Mouse (Mus musculus): ENCODE measurements around the gene Hydin.
"Not testable (repeated sequence)": the region's sequence is repeated elsewhere in the genome, so short reads cannot be mapped to it uniquely, and the experiment has no call there.

Gene Hydin

DNA sequence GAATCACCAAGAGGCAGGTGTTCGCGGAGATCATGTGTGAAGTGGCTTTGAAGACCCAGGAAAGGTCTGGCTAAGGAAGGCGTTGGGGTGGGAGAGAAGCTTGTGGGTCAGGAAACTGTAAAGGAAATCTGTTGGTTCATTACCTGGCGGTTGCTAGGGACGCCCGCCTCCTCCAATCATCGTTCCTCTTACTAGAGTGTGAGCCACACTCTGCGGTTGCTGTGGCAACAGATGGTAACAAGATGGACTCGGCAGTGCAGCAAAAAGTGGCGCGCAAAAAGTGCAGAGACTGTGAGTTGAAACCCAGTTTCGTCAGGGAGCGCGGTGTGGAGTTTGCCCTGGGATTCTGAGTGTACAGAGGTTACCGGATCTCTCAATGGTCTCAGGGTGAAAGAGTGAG lies at the start of gene Hydin:
Gene Hydin, plus strand, starts transcription at position 237 of the 400 bp plus-strand sequence.
- DNase-seq, result peak; percentile 89

DNA sequence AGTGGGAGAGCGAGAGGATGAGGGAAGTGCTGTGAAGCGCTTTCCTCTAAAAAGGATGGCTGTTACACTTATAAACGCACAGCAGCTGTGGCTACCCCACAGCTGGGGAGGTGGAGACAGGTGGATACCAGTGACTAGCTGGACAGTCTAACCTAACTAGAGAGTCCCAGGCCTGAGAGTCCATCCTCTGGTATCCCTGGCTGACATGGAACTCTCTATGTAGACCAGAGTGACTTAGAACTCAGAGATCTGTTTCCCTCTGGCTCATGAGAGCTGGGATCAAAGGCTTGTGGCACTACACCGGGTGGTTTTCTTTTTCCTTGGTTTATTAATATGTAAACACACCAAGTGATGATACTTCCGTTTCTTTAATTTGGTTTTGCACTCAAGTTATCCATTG lies 49.6 kb upstream of the Hydin start:
- DNase-seq, result no peak

DNA sequence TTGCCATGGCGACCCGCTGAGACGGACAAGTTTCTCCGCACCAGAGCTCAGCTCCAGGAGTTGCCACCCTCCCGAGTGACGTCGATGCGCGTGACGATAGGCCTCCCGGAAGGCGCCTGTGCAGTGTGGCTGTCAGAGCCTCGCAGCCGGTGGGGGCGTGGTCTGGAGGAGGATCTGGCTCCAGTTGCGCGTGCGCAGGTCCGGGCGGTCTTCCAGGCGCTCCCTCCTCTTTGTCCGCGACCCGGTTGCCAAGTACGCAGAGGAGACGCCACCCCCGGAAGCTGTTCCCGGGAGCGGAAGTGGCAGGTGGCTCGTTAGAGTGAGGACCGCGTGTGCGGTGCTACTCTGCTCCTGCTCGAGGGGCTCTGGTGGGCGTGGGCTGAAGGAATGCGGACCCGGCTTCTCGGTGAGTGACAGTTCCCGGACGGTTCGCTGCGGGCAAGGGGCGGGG lies 49.1 kb upstream of the Hydin start:
- DNase-seq, result peak; percentile 100

- DNase-seq, result no peak
Observed at GRCm38 (mm10) chr8:110218511-110218910, 48.3 kb upstream of the Hydin start.

- DNase-seq, result no peak
Observed at GRCm38 (mm10) chr8:110220936-110221335, 45.8 kb upstream of the Hydin start.

DNA sequence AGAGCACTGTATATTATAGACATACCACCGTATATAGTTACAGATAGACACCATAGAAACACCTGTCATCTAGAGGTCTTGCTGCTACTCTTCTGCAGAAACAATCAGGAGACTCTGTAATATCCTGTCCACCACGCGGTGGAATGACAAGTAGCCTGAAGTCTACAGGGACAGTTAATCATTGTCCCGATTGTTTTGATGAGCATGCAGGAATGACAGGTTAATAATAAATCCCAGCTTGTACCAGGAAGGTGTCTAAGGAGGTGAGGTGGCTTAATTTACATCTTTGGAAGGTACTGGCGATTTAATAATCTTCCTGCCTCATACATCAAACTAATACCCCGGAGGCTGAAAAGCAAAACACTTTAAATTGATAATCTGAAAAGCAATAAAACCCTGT lies 36.0 kb upstream of the Hydin start:
- DNase-seq, result no peak

- no peak for DNase-seq
Observed at GRCm38 (mm10) chr8:110242278-110243177, 24.2 kb upstream of the Hydin start.

- DNase-seq, result no peak
Observed at GRCm38 (mm10) chr8:110244566-110244965, 22.2 kb upstream of the Hydin start.

- no peak for DNase-seq
Observed at GRCm38 (mm10) chr8:110247238-110247637, 19.5 kb upstream of the Hydin start.

GRCm38 (mm10) chr8:110253986-110254385 lies 12.8 kb upstream of the Hydin start:
- no peak for DNase-seq

DNA sequence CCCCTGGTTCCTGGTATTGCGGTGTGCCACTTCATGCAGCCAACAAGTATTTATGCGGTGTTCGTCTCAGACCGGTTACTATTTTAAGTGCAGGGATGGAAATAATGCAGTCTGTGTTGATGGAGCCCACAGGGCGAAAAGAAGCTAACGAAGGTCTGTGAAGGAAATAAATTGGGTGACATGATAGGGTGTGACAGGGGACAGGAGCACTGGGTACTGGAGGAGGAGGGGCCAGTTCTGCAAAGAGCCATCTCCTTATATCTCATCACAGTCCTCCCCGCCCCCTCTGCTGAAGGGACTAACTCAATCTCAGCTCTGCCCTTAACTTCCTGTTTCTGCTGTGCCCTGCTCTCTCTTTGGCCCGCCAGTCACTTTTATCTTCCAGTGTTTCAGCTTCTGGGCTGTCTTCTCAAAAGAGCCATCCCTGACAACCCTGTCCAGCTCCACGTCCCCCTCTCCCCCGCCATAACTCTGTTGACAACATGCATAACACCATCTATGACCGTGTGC lies 926 bp upstream of the Hydin start:
- no peak for DNase-seq

GRCm38 (mm10) chr8:110267268-110267667 lies 491 bp downstream of the Hydin start:
- no peak for DNase-seq

DNA sequence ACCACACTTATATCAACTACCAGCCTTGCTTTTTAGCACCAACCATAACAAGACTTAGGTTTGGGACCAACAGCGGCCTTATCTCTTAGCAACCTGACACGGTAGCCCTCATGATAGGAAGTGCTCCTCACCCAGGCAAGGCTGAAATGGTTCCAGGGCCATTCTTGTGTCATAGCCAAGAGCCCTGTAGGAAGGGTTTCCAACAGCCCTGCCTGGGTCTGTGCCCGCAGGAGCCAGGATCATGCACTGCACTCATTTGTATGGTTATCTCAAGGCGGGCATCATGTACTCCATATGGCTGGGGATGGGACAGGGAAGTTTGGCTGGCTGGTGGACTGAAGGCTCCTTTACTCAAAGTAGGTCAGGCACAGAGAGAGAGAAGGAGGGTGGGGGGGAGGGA lies 3.9 kb downstream of the Hydin start:
- no peak for DNase-seq

DNA sequence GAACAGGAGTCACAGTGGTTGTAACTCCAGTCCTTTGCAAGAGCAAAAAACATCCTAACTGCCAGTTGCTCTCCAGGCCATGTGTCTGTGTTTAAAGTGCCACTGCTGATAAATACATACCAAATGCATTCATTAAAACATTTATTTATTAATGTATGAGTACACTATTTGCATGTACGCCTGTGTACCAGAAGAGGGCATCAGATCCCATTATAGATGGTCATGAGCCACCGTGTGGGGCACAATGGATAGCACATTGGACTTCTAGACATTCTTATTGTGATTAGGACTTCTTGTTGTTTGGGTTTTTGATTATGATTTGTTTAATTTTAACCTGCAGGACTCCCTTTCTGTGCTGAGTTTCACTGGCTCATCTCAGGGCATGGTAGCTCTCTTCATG lies 6.6 kb downstream of the Hydin start:
- no peak for DNase-seq

GRCm38 (mm10) chr8:110275465-110276258 lies 8.9 kb downstream of the Hydin start:
- no peak for DNase-seq

- no peak for DNase-seq
Observed at GRCm38 (mm10) chr8:110276259-110276560, 9.4 kb downstream of the Hydin start.

- DNase-seq, result no peak
Observed at GRCm38 (mm10) chr8:110312715-110313114, 45.9 kb downstream of the Hydin start.

DNA sequence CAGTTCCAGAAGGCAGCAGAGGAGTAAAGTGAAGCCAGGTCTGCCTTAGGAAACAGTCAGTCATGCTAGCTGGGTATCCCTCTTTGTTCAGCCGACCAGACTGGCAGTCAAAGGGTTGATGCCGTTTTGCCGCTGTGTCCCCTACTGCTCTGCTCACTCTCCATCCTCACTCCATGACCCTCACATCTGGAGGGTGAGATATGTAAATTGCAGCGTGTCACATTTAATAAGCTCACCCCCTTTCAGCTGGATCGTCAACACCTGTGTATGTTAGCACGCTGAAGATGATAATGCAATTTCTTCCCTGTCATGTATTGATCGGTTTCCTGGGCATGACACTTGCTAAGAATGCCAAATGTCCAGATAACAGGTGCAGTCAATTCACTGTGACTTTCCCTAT lies 49.0 kb downstream of the Hydin start:
- DNase-seq, result no peak

DNA sequence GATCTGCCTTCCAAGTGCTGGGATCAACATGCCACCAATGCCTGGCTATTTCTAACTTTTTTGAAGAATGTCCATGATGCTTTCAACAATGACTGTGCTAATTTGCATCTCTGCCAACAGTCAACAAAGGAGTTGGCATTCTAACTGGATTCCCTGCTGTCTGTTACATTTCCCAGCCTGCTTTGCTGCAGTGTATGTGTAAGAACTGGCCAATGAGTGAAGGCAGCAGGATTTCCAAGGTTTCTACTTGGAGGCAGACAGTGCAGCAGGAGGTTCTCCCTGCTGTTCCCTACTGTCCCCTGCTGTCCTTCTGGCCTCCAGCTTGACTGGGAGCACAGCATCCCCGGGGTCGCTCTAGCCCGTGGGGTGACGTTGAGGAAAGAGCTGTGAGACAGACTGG lies 52.8 kb downstream of the Hydin start:
- no peak for DNase-seq

GRCm38 (mm10) chr8:110321446-110321845 lies 54.7 kb downstream of the Hydin start:
- no peak for DNase-seq

DNA sequence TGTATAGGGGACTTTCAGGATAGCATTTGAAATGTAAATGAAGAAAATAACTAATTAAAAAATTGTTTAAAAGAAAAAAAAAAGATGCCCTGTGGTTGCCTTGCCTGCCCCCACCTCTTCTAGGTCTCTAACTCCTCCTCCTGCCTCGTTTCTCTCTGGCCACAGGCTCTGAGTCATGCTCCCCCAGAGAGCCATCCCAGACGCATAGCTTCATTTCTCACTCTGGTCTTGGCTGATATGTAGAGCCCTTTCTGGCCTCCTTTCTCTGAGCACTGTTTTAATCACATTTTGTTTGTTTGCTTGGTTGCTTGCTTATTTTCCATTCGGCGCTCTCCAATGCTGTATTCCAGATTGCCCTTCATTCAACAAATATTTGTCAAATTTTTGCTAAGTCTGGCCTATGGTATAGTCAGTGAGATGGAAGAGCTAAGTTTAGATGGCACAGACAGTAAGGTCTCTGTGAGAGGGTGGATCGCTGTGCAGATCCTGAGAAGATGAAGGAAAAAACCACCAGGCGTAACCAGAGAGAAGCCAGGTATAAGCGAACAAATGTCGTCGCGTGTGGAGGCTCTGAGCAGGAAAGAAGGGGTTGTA lies 57.3 kb downstream of the Hydin start:
- no peak for DNase-seq

DNA sequence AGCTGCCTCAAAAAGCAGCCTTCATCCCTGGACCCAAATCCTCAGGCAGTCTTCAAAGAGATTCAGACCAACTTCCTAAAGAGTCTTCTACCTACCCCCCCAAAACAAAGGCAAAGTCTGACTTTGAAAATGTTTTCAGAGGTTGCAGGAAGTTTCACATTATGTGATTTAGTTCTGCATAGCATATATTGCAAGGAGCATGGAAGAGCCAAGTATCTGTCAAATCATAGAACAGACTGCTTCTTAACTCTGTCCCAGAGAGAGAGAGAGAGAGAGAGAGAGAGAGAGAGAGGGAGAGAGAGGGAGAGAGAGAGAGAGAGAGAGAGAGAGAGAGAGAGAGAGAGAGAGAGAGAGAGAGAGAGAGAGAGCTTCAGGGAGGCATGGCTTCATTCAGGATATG lies 60.3 kb downstream of the Hydin start:
- DNase-seq, result not testable (repeated sequence)

- DNase-seq, result no peak
Observed at GRCm38 (mm10) chr8:110333376-110333775, 66.6 kb downstream of the Hydin start.
